Mouse (Mus musculus) kidney, embryonic 15.5 days (tissue): Measurements from ENCODE around the gene Mvd. TPM values are rescaled to one million over a fixed set of nuclear protein-coding genes. Genes with fewer than 3 reads are reported as not detected.

Experiments
- ATAC-seq: fragments of 200-750 bp; cut with Nextera tagmentation; replicated peaks from 2 replicates; pipeline ENCODE4 v1.8.0; 2017; ENCODE audit warnings: moderate TSS enrichment; ENCODE audit not compliant: low FRiP score
- H3K27ac ChIP-seq: fragments of 300-500 bp; sonication (generic); 2 replicates; pipeline ENCODE4 v1.5.1; 2015; ENCODE audit warnings: mild to moderate bottlenecking, inconsistent platforms
- H3K27me3 ChIP-seq: fragments of 300-500 bp; sonication (generic); 2 replicates; pipeline ENCODE4 v1.6.1; 2015; ENCODE audit warnings: inconsistent platforms
- H3K36me3 ChIP-seq: fragments of 300-500 bp; sonication (generic); 2 replicates; pipeline ENCODE4 v1.6.1; 2015; ENCODE audit warnings: inconsistent platforms
- H3K4me1 ChIP-seq: fragments of 300-500 bp; sonication (generic); 2 replicates; pipeline ENCODE4 v1.6.1; 2015; ENCODE audit warnings: inconsistent platforms
- H3K4me2 ChIP-seq: fragments of 300-500 bp; sonication (generic); 2 replicates; pipeline ENCODE4 v1.6.1; 2015; ENCODE audit warnings: moderate library complexity, mild to moderate bottlenecking, inconsistent platforms
- H3K4me3 ChIP-seq: fragments of 300-500 bp; sonication (generic); replicated peaks from 2 replicates; pipeline ENCODE4 v1.5.1; 2015; ENCODE audit warnings: mild to moderate bottlenecking, inconsistent platforms
- H3K9ac ChIP-seq: fragments of 300-500 bp; sonication (generic); 2 replicates; pipeline ENCODE4 v1.6.1; 2015; ENCODE audit warnings: mild to moderate bottlenecking, inconsistent platforms
- H3K9me3 ChIP-seq: fragments of 300-500 bp; sonication (generic); replicated peaks from 2 replicates; pipeline ENCODE4 v1.6.1; 2016; ENCODE audit warnings: inconsistent platforms
- WGBS: fragments of 180-500 bp; shearing (Covaris S2); methylation state at CpG from one replicate; pipeline ENCODE4 v1.1.7; 2015; ENCODE audit warnings: mixed read lengths; 5-methylcytosine and 5-hydroxymethylcytosine counted together
- polyA plus RNA-seq: library from polyadenylated mRNA; unstranded; fragments of >200 nt; fragmentation: Nextera tagmentation; extraction: Ambion mirVana; gene quantifications from 2 replicates; pipeline ENCODE4 v1.2.1, GENCODE M21; 2015

The Mvd gene
- polyA plus RNA-seq, 1 experiment from 2014 or later, result 37.5 TPM

DNA sequence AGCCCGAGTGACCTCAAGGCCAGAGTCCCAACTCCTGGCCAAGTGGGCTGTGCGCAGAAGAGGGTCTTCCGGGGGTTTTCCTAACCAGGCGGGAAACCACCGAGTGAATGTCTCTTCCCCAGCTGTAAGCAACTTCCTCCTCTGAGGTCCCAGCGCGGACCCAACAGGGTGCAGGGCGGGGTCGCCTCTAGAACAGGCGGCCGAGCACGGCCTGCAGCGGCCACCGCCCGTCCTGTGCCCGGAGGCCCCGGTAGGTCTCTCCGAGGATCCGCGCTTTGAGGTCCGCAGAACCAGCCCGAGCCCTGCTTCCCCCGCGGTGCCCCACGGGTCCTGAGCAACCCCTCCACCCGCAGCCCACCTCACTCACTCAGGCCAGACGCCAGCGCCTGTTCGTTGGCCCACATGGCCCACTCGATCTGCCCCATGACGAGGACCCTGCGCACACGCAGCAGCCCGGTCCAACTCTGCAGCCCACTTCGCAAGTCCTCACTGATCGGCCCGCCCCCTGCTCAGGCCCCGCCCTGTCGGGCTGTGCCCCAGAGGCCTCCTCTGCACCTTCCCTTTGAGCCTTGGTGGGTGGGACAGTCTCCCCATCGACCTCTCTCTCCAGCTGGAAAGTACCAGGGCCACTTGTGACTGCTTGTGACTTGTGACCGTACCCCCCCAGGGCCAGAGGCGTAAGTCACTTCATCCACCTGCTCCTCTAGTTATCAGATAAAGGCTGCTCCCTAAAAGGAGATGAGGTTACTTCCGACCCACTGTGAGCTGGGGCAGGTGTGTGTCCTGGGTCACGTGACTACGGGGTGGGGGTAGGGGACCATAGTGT, 10.6 kb downstream of the Mvd start, which contains the start of gene Cyba:
Gene Cyba (minus strand): TSS at position 488 of the 826 bp plus-strand sequence.
- peak within 1 kb of the TSS; percentile 53 for H3K9ac ChIP-seq
- H3K27ac ChIP-seq, result peak within 1 kb of the TSS; percentile 71
- no peaks in the 10 kb centered on the region for H3K27me3 ChIP-seq
- peak; percentile 81 for ATAC-seq
- peak within 1 kb of the TSS; percentile 77 for H3K4me2 ChIP-seq
- peaks cover 38% of the 10 kb centered on the region for H3K36me3 ChIP-seq
- H3K9me3 ChIP-seq, result no peaks in the 10 kb centered on the region
- WGBS, result 2% methylated on average over 45 of the region's 45 CpGs
- peak within 1 kb of the TSS; percentile 57 for H3K4me3 ChIP-seq
- peaks cover 50% of the 10 kb centered on the region for H3K4me1 ChIP-seq

DNA sequence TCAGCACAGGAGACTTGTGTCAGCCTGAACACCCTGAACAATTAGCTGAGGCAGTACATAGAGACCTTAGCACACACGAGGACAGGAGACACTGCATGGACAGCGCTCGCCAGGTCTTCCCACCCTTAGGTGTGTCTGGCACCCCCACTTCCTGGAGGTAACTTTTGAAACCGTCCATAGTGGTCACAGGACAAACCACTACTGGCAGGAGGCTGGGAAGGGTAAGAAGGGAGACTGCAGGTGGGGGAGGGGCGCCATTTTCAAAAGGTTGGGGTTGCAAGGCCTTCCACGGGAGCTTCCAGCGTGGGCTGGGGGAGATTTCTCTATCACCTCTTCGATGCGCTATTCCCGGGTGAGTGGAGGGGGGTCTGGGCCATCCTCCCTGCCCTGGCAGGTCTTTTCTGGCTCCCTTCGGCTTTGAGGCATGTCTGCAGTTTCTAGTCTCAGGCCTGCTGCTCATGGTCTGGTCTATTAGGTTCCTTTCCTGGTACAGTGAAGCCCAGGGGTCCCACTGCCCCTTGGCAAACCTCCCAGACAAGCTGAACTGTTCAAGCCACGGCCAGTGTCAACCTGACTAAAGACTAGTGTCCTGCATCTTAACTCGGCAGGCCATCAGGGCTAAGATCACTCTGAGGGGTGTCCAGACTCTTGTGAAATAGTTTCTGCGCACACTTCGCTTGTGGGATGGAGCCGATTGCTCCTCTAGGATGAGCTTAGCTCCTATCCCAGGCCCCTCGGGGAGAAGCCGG, 11.4 kb downstream of the Mvd start:
- WGBS, result 28% methylated on average over 18 of the region's 18 CpGs

DNA sequence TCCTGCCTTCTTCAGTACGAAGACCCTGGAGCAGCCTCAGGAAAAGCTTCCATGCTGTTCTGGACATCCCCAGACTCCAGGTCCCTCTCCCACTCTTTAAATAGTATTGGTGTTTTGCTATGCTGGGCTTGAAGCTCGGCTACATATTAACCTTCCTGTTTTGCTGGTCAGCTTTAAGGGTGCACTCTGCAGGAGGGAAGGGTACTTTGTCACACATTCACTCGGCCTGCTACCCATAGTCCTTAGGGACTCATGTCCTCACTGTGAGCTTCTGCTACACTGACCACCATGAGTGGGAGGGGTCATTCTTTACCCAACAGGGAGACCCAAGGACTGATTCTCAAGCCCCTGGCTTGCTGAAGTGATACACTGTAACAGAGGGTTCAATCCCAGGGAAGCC, 12.6 kb downstream of the Mvd start:
- H3K4me3 ChIP-seq, result no peak overlapping the region
- no peaks in the 10 kb centered on the region for H3K27me3 ChIP-seq
- peak overlapping the region; percentile 77; the same call in 1 of the 2 replicates for H3K4me2 ChIP-seq
- H3K27ac ChIP-seq, result peak overlapping the region; percentile 82
- 66% methylated on average over 3 of the region's 3 CpGs for whole genome bisulfite sequencing
- ATAC-seq, result peak; percentile 47
- peaks cover 26% of the 10 kb centered on the region for H3K36me3 ChIP-seq
- H3K9ac ChIP-seq, result no peak overlapping the region
- H3K9me3 ChIP-seq, result no peaks in the 10 kb centered on the region
- H3K4me1 ChIP-seq, result peaks cover 41% of the 10 kb centered on the region

More for the DNA sequence above, 11.4 kb downstream of the Mvd start:
- Histone ChIP-seq H3K9ac (peak overlapping the region; percentile 53), H3K27me3 (no peaks in the 10 kb centered on the region), H3K4me1 (peaks cover 42% of the 10 kb centered on the region), H3K9me3 (no peaks in the 10 kb centered on the region), H3K4me2 (peak overlapping the region; percentile 77), H3K27ac (peak overlapping the region; percentile 71), H3K4me3 (peak overlapping the region; percentile 57), H3K36me3 (peaks cover 30% of the 10 kb centered on the region)
- peak; percentile 31 for ATAC-seq

DNA sequence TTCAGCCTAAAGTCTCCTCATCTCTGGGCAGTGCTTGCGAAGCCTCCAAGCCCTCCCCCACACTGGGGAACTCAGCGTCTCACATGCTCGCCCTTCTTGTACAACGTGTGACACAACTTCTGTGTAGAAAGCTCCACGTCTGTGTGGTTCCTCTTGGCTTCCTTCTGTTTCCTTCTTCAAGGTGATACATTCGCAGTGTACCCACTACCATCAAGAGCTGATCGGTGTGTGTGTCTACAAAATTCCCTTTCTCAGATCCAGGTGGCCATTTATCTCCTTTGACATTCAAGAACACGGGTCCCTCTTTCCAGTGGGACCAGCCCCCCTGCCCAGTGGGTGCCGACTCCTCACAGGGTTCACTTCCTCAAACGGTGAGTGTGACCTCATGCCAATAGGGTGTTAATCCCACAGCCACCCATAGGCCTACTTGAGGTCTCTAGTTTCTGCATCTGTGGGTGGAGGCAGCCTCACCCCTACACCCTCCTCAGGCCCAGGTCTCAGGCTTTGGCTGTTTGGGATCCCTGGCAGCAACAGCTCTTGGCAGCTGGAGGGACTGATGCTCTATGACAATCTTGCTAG, 13.1 kb downstream of the Mvd start:
- Histone ChIP-seq H3K27me3 (no peaks in the 10 kb centered on the region), H3K9ac (no peak overlapping the region), H3K27ac (peak overlapping the region; percentile 82), H3K4me3 (no peak overlapping the region), H3K36me3 (peaks cover 25% of the 10 kb centered on the region), H3K4me2 (no peak overlapping the region), H3K4me1 (peaks cover 41% of the 10 kb centered on the region), H3K9me3 (no peaks in the 10 kb centered on the region)
- 68% methylated on average over 10 of the region's 10 CpGs for WGBS
- 0 out of 2 replicates have a peak, but pooled peaks have one; percentile 2 for ATAC-seq

DNA sequence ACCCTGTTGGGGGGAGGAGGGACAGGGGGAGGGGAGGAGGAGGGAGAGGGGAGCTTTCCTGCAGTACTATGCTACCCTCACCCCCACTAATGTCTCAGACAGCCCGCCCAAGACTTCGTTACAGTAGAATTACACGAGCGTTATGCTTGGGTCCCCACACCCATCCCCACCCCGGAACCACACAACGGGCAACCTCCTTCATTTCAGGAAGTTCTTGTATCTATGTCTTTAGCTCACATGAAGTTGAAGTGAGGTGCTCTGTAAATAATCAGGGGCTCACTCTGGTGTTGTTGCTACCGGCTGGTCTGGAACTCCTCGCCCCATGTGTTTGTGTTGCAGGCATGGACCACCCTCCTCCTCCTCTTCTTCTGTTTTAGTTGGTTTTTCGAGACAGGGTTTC, 15.1 kb downstream of the Mvd start:
- no peaks in the 10 kb centered on the region for H3K27me3 ChIP-seq
- peaks cover 12% of the 10 kb centered on the region for H3K36me3 ChIP-seq
- H3K4me1 ChIP-seq, result peaks cover 54% of the 10 kb centered on the region
- H3K9ac ChIP-seq, result no peak overlapping the region
- H3K4me3 ChIP-seq, result no peak overlapping the region
- H3K9me3 ChIP-seq, result no peaks in the 10 kb centered on the region
- H3K27ac ChIP-seq, result no peak overlapping the region
- H3K4me2 ChIP-seq, result no peak overlapping the region
- ATAC-seq, result no peak
- 83% methylated on average over 9 of the region's 9 CpGs for WGBS

DNA sequence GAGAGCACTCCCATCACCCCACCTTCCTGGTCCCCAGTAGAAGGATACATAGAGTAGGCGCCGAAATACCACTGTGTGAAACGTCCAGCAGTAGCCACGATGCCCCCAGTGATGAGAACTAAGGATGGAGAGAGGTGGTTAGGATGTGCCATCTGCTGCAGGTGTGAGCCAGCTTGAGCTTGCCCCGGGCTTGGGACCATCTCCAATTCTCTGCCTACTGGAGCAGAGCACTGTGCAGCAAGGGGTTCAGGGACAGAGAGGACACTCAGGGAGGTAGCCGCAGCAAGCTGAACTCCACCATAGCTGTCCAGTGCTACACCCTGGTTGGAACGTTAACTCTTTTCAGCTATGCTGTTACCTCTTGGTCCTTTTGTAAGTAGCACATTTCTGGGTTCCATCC, 15.6 kb downstream of the Mvd start:
- no peak for ATAC-seq

DNA sequence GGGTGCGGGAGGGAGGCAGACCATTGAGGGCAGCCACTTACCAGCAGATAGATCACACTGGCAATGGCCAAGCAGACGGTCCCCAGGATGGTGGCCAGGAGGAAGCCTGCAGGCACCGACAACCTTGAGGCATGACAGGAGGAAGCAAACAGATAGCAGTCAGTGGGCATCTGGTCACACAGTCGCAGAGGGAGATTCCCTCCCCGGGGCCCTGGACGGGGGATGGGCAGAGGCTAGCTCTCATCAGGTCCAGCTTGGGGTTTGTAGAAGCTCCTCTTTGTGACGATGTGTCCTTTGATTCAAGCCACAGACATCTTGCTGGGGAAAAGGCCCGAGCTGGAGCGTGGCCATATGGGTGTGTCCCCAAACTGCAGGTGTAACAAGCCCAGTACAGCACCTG, 17.1 kb downstream of the Mvd start:
- H3K4me1 ChIP-seq, result peaks cover 35% of the 10 kb centered on the region
- H3K9me3 ChIP-seq, result no peaks in the 10 kb centered on the region
- H3K27me3 ChIP-seq, result no peaks in the 10 kb centered on the region
- WGBS, result 84% methylated on average over 9 of the region's 9 CpGs
- H3K27ac ChIP-seq, result no peak overlapping the region
- ATAC-seq, result no peak
- peaks cover 12% of the 10 kb centered on the region for H3K36me3 ChIP-seq
- H3K9ac ChIP-seq, result no peak overlapping the region
- H3K4me2 ChIP-seq, result no peak overlapping the region
- H3K4me3 ChIP-seq, result no peak overlapping the region

More for the DNA sequence above, 15.6 kb downstream of the Mvd start:
- Histone ChIP-seq H3K4me3 (no peak overlapping the region), H3K4me2 (no peak overlapping the region), H3K9ac (no peak overlapping the region), H3K27ac (no peak overlapping the region), H3K4me1 (peaks cover 49% of the 10 kb centered on the region), H3K9me3 (no peaks in the 10 kb centered on the region), H3K36me3 (peaks cover 12% of the 10 kb centered on the region), H3K27me3 (no peaks in the 10 kb centered on the region)
- 92% methylated on average over 7 of the region's 7 CpGs for WGBS

DNA sequence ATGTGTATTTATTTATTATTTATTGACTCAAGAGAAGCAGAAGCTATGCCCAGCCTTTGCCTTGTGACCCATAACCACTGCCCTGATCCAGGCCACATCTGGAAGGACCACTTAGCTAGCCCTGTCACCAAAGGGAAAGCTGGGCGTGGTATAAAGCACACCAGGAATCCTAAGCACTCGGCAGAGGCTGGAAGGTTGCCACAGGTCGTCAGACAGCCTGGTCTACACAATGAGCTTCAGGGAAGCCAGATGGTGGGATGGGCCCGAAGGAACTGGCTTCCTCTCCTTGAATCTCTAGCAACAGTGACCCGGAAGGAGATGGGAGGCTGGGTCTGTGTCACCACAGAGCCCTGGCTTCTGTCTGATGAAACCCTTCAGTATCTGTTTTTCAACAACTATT, 19.6 kb downstream of the Mvd start:
- no peaks in the 10 kb centered on the region for H3K9me3 ChIP-seq
- ATAC-seq, result no peak
- peaks cover 18% of the 10 kb centered on the region for H3K4me1 ChIP-seq
- 35% methylated on average over 5 of the region's 5 CpGs for WGBS
- H3K4me3 ChIP-seq, result no peak overlapping the region
- no peak overlapping the region for H3K4me2 ChIP-seq
- peaks cover 18% of the 10 kb centered on the region for H3K36me3 ChIP-seq
- H3K27me3 ChIP-seq, result no peaks in the 10 kb centered on the region
- no peak overlapping the region for H3K9ac ChIP-seq
- H3K27ac ChIP-seq, result 0 out of 2 replicates have a peak overlapping the region, but pooled peaks have one; percentile 23

DNA sequence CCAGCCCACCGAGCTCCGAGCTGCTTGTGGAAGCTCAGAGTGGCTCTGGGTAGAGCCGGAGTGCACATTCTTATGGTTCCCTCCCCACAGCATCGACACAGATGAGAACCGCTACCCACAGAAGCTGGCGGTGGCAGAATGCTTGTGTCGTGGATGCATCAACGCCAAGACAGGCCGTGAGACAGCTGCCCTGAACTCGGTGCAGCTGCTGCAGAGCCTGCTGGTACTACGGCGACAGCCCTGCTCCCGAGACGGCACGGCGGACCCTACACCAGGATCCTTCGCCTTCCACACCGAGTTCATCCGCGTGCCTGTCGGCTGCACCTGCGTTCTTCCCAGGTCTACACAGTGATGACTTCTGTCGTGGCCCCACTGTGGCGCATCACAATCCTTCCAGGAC, 20.0 kb downstream of the Mvd start:
- no peak for ATAC-seq
- H3K36me3 ChIP-seq, result peaks cover 22% of the 10 kb centered on the region
- no peak overlapping the region for H3K9ac ChIP-seq
- peaks cover 18% of the 10 kb centered on the region for H3K4me1 ChIP-seq
- H3K4me2 ChIP-seq, result no peak overlapping the region
- no peaks in the 10 kb centered on the region for H3K27me3 ChIP-seq
- 0 out of 2 replicates have a peak overlapping the region, but pooled peaks have one; percentile 23 for H3K27ac ChIP-seq
- 87% methylated on average over 24 of the region's 24 CpGs for whole genome bisulfite sequencing
- H3K9me3 ChIP-seq, result no peaks in the 10 kb centered on the region
- no peak overlapping the region for H3K4me3 ChIP-seq

DNA sequence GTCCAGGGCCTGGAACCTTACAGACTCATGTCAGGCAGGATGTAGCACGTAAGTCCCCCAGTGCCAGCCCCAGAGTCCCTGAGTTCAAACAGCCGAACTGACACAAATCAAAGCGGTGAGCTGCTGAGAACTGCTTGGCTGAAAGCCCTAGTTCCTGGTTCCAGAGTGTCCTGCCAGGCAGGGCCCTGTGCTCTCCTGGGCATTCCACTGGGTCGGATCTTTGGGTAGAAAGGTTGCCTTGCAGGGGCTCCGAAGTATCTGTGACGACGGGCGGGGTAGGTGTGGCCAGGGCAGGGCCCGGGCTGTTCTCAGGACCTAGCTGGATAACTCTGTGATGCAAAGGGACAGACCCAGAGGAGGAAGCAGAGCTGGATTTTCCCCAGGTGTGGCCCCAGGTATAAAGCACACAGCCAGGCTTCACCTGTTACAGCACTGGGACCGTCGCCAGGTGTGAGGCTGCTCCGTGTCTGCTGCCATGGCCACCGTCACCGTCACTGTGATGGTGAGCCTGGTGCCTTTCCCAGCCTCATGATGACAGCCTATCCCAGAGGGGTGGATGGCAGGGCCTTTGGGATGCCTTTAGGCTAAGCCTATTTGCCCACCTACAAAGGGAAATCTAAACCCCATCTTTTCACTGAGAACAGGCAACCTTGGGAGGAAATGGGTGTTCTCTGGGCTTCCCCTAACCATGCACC, 21.7 kb downstream of the Mvd start, which contains the start of gene Il17c:
Gene Il17c (plus strand): TSS at position 645 of the 695 bp plus-strand sequence.
- Histone ChIP-seq H3K4me3 (no peak within 1 kb of the TSS), H3K4me1 (peaks cover 18% of the 10 kb centered on the region), H3K27me3 (no peaks in the 10 kb centered on the region), H3K9me3 (no peaks in the 10 kb centered on the region), H3K9ac (no peak within 1 kb of the TSS), H3K4me2 (no peak within 1 kb of the TSS), H3K36me3 (peaks cover 38% of the 10 kb centered on the region), H3K27ac (no peak within 1 kb of the TSS)
- 82% methylated on average over 14 of the region's 14 CpGs for WGBS
- ATAC-seq, result no peak

DNA sequence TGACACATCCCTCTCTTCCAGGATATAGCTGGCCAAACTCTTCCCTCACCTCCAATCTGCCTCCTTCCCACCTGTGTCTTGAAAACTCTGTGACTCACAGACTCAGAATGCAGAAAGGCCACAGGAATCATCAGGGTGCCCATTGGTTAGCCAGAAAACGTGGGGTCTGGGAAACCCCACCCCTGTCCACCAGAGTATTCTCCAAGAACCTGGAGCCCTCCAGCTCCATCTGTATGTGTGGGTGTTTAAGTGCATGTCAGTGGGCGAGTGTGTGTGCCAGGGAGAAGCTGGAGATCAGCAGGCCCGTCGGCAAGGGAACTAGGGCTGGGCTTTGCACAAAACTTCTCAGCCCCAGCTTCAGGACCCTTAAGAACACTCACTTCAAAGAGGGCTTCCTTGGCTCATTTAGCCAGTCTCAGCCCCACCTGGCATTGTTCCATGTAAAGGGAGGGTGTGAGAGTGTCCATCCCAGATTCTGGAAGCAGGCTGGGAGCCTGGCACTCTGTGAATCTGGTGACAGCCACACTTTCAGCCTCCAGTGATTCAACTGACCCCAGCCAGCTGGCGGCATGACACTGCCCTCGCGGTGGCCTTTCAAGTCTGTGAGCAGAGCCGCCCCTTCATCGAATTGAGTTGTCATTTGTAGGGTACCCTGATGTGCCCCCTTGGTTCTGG, 23.2 kb downstream of the Mvd start:
- peaks cover 18% of the 10 kb centered on the region for H3K4me1 ChIP-seq
- H3K27me3 ChIP-seq, result no peaks in the 10 kb centered on the region
- H3K9ac ChIP-seq, result no peak overlapping the region
- H3K36me3 ChIP-seq, result peaks cover 41% of the 10 kb centered on the region
- no peak overlapping the region for H3K27ac ChIP-seq
- H3K4me3 ChIP-seq, result no peak overlapping the region
- 65% methylated on average over 9 of the region's 9 CpGs for WGBS
- ATAC-seq, result no peak
- H3K9me3 ChIP-seq, result no peaks in the 10 kb centered on the region
- no peak overlapping the region for H3K4me2 ChIP-seq
